In the genomic region with DNA sequence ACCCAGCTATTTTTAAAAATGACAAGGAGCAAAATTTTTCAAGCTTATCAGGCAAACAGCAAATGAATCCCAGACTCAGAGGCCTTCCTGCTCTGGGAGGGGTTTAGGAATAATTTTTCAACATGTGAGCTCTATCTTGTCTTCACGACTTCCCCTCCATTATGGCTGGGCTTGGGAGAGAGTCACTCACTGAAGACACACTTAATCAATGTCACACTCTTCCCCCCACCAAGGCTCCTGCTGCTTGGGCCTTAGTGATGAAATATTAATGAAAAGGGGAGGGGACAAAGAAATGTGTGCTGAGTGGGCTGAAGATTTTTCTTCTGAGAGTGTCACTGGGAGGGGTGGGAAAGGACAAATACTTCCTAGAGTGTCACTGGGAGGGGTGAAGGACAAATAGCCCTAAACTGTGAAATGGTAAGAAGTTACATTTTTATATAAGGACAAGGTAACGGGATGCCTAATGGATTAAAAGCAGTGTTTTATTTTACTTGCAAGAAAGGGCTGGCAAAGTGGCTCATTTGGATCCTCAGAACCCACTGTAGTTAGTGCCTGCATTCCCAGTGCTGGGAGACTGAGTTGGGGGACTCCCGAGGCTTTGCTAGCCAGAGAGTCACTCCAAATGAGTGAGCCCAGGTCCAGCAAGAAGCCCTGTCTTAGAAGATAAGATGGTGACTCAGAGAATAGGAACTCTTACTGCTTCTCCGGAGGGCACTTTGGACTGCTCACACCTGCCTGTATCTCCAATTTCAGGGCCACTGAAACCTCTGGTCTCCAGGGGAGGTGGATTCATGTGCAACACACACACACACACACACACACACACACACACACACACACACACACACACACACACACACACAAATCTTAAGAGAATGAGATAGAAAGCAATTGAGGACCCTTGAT, we compare ENCODE assay signal across 11 mouse cellular contexts.
DNase-seq lines count a peak whose midpoint lies in the region; ATAC-seq and TF ChIP-seq lines count a peak whose summit lies in the region.
"Had no signal": no experiment of that assay in that cellular context is flagged by ENCODE, and none has a peak within 500 bp of the region (broad histone marks: within the 10 kb centered on the region; RNA-seq: fewer than 3 reads in every experiment).

No protein-coding gene starts in this region.

- no peaks in the 10 kb centered on the region for H3K9me3 ChIP-seq in embryonic facial prominence, embryonic 10.5 days
- H3K9me3 ChIP-seq in hindbrain, embryonic 14.5 days (ENCODE audit: control insufficient read depth, low read length): no peaks in the 10 kb centered on the region
- no peaks in the 10 kb centered on the region for H3K9me3 ChIP-seq in midbrain, embryonic 16.5 days (replicated peaks; ENCODE audit: control insufficient read depth, low read length, poor library complexity, severe bottlenecking)
- H3K9me3 ChIP-seq: limb, embryonic 12.5 days had no signal

- H3K9ac ChIP-seq in hindbrain, embryonic 14.5 days: peak overlapping the region; percentile 41; the same call in 1 of the 2 replicates
- peak overlapping the region; percentile 1; the same call in 1 of the 2 replicates for H3K9ac ChIP-seq in midbrain, embryonic 16.5 days (ENCODE audit: low read depth, low read length)

- H3K4me1 ChIP-seq in embryonic facial prominence, embryonic 10.5 days: peaks cover 55% of the 10 kb centered on the region
- peaks cover 31% of the 10 kb centered on the region for H3K4me1 ChIP-seq in hindbrain, embryonic 14.5 days (replicated peaks; ENCODE audit: control insufficient read depth, insufficient read depth, low read length)
- H3K4me1 ChIP-seq in midbrain, embryonic 16.5 days (ENCODE audit: control insufficient read depth, insufficient read depth, low read length): peaks cover 25% of the 10 kb centered on the region

- WGBS in embryonic facial prominence, embryonic 10.5 days: 45% methylated on average over 4 of the region's 4 CpGs
- 11% methylated on average over 4 of the region's 4 CpGs for WGBS in hindbrain, embryonic 14.5 days
- 9% methylated on average over 4 of the region's 4 CpGs for WGBS in midbrain, embryonic 16.5 days

- intact Hi-C loops in left cerebral cortex, adult 2 months (cut with DNase I): loop anchor here (2.0 kb wide), 1 partner anchor 259 kb away; a partner anchor contains a TSS
- intact Hi-C loops in left cerebral cortex, postnatal 4 days (cut with DNase I): no loop called here

- ATAC-seq in hindbrain, embryonic 14.5 days (ENCODE audit: low FRiP score): no peak
- peak; percentile 43; the same call in 1 of the 2 replicates for ATAC-seq in midbrain, embryonic 16.5 days
- ATAC-seq in erythroblast, adult 5-6 weeks (replicated peaks; ENCODE audit: low FRiP score, poor library complexity, severe bottlenecking): no peak

- H3K27ac ChIP-seq in embryonic facial prominence, embryonic 10.5 days (replicated peaks): peak overlapping the region; percentile 90
- peak overlapping the region; percentile 99 for H3K27ac ChIP-seq in hindbrain, embryonic 14.5 days
- peak overlapping the region; percentile 96 for H3K27ac ChIP-seq in midbrain, embryonic 16.5 days (ENCODE audit: low read length)
- H3K27ac ChIP-seq in left cerebral cortex, adult 2 months: no peak overlapping the region

- no peaks in the 10 kb centered on the region for H3K27me3 ChIP-seq in embryonic facial prominence, embryonic 10.5 days (replicated peaks; ENCODE audit: low read depth, poor library complexity, severe bottlenecking)
- H3K27me3 ChIP-seq in hindbrain, embryonic 14.5 days (ENCODE audit: control insufficient read depth, insufficient read depth, low read length): no peaks in the 10 kb centered on the region
- no peaks in the 10 kb centered on the region for H3K27me3 ChIP-seq in midbrain, embryonic 16.5 days (ENCODE audit: control insufficient read depth, insufficient read depth, low read depth, low read length)
- H3K27me3 ChIP-seq: limb, embryonic 12.5 days had no signal

- peak overlapping the region; percentile 52; the same call in 1 of the 2 replicates for H3K4me3 ChIP-seq in embryonic facial prominence, embryonic 10.5 days
- H3K4me3 ChIP-seq in hindbrain, embryonic 14.5 days (replicated peaks; ENCODE audit: low read length): no peak overlapping the region
- H3K4me3 ChIP-seq in midbrain, embryonic 16.5 days (ENCODE audit: low read depth, low read length): no peak overlapping the region
- H3K4me3 ChIP-seq in left cerebral cortex, adult 2 months: no peak overlapping the region
- H3K4me3 ChIP-seq: erythroblast, embryonic 14.5 days had no signal

- H3K4me2 ChIP-seq in hindbrain, embryonic 14.5 days (replicated peaks): peak overlapping the region; percentile 50
- peak overlapping the region; percentile 1; the same call in 1 of the 2 replicates for H3K4me2 ChIP-seq in midbrain, embryonic 16.5 days (ENCODE audit: low read length)

- TF ChIP-seq CTCF in left cerebral cortex, adult 2 months (IDR thresholded peaks at IDR 0.05): no peak

- H3K36me3 ChIP-seq in embryonic facial prominence, embryonic 10.5 days (replicated peaks): no peaks in the 10 kb centered on the region
- H3K36me3 ChIP-seq in hindbrain, embryonic 14.5 days (replicated peaks; ENCODE audit: control insufficient read depth, insufficient read depth): no peaks in the 10 kb centered on the region
- no peaks in the 10 kb centered on the region for H3K36me3 ChIP-seq in midbrain, embryonic 16.5 days (ENCODE audit: control insufficient read depth, insufficient read depth, low read length)
- H3K36me3 ChIP-seq: limb, embryonic 12.5 days had no signal

- peak; percentile 37 for DNase-seq in ES-CJ7 (ENCODE audit: low read depth, low spot score)
- DNase-seq in embryonic facial prominence, embryonic 10.5 days (ENCODE audit: low spot score): peak; percentile 14
- peak; percentile 66 for DNase-seq in hindbrain, embryonic 14.5 days (ENCODE audit: low spot score)
- DNase-seq in urinary bladder, adult 2 months (ENCODE audit: low spot score): no peak
- no peak for DNase-seq in left cerebral cortex, adult 2 months (ENCODE audit: extremely low spot score in 1 of 2, low spot score in 2 of 2)
- DNase-seq in left cerebral cortex, postnatal 4 days: no peak
- DNase-seq: lung, postnatal 36 days had no signal

Comparison
In these comparisons a context has a peak if more than half of its experiments do, and no peak if none do; other contexts are left out.
1. DNase-seq: peak in ES-CJ7 (single experiment), embryonic facial prominence, embryonic 10.5 days (single experiment) and hindbrain, embryonic 14.5 days (single experiment); none in urinary bladder, adult 2 months (single experiment), left cerebral cortex, adult 2 months (0 of 2) and left cerebral cortex, postnatal 4 days (single experiment).